Mouse (Mus musculus) testis, adult 2 months (tissue): Measurements from ENCODE around the gene Nrxn1.

Experiments
- CTCF ChIP-seq: fragments of 200-500 bp; IDR thresholded peaks from 2 replicates; pipeline ENCODE4 v1.5.1; 2012; ENCODE audit warnings: low read depth, mild to moderate bottlenecking, inconsistent platforms, low read length, moderate library complexity; ENCODE audit not compliant: control insufficient read depth, insufficient read depth, insufficient replicate concordance
- POLR2A ChIP-seq: fragments of 200-500 bp; IDR thresholded peaks from 2 replicates; pipeline ENCODE4 v1.6.1; 2012; ENCODE audit warnings: low read depth, mild to moderate bottlenecking, inconsistent platforms, low read length, moderate library complexity; ENCODE audit not compliant: control insufficient read depth

DNA sequence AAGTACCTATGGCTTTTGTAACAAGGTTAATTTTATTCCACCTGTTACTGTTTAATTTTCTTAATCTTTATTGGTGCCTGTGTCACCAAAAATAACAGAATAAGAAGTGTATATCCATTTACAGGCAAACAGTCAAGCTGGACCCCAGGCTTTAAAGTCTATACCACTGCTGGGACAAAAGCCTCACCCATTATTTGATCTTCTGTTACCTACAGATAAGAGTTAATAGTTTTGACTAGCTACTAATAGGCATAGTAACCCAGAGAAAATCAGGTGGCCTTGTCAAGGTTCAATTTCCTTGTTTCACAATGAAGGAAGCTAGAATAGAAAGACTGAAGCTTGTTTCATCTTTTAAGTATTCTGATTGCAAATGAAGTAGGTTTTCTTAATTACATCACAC is 888.9 kb downstream of the Nrxn1 start:
- TF ChIP-seq CTCF (no peak), POLR2A (no peak)
